Mouse (Mus musculus) testis, adult 2 months (tissue): ENCODE data around the gene Trim34b.

Experiments used
- CTCF ChIP-seq: fragments of 200-500 bp; IDR thresholded peaks from 2 replicates; pipeline ENCODE4 v1.5.1; 2012; ENCODE audit warnings: low read depth, mild to moderate bottlenecking, inconsistent platforms, low read length, moderate library complexity; ENCODE audit not compliant: control insufficient read depth, insufficient read depth, insufficient replicate concordance
- POLR2A ChIP-seq: fragments of 200-500 bp; IDR thresholded peaks from 2 replicates; pipeline ENCODE4 v1.6.1; 2012; ENCODE audit warnings: low read depth, mild to moderate bottlenecking, inconsistent platforms, low read length, moderate library complexity; ENCODE audit not compliant: control insufficient read depth

DNA sequence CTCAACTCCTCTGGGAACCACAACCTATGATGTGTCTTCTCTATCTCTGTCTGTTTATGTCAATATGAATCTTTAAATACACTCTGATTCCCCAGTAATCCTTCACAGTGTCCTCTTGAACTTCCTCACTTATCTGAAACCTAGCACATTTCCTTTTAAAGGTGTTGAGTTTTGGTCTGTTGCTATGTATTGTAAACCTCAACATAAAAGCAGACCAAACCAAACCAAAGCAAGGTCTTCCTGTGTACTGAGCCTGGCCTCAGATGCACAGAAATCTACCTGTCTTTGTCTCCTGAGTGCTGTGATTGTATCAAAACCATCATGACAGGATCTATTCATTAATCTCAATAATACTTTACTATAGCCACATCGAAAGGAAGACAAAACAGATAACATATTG, 38.6 kb upstream of the Trim34b start:
- TF ChIP-seq POLR2A, result no peak
- no peak for TF ChIP-seq CTCF
